Mouse (Mus musculus) c-Kit-negative CD71-positive TER-119-positive erythroid progenitor cells, embryonic 14.5 days (primary cell): ENCODE measurements around the gene Pla2g4a.
"Not testable (repeated sequence)": the region's sequence is repeated elsewhere in the genome, so short reads cannot be mapped to it uniquely, and the experiment has no call there.

Experiments used
- DNase-seq: peaks from one replicate; pipeline ENCODE4 v3.0.0-alpha.2; 2013; ENCODE audit warnings: low read depth, low spot score

The Pla2g4a gene

GRCm38 (mm10) chr1:149937825-149938224 is 23.3 kb downstream of the Pla2g4a start:
- no peak for DNase-seq

GRCm38 (mm10) chr1:149929140-149929539 is 31.9 kb downstream of the Pla2g4a start:
- DNase-seq: no peak

- DNase-seq: not testable (repeated sequence)
Observed at GRCm38 (mm10) chr1:149923737-149924136, 37.4 kb downstream of the Pla2g4a start.

- DNase-seq: no peak
Observed at GRCm38 (mm10) chr1:149922219-149922618, 38.9 kb downstream of the Pla2g4a start.

- no peak for DNase-seq
Observed at GRCm38 (mm10) chr1:149921325-149921724, 39.8 kb downstream of the Pla2g4a start.

GRCm38 (mm10) chr1:149919301-149919700 is 41.8 kb downstream of the Pla2g4a start:
- DNase-seq: no peak

GRCm38 (mm10) chr1:149912984-149913383 is 48.1 kb downstream of the Pla2g4a start:
- no peak for DNase-seq

GRCm38 (mm10) chr1:149911050-149911449 is 50.0 kb downstream of the Pla2g4a start:
- DNase-seq: no peak

- DNase-seq: no peak
Observed at GRCm38 (mm10) chr1:149898001-149898625, 63.0 kb downstream of the Pla2g4a start.

GRCm38 (mm10) chr1:149896590-149896989 is 64.5 kb downstream of the Pla2g4a start:
- no peak for DNase-seq

- no peak for DNase-seq
Observed at GRCm38 (mm10) chr1:149894940-149895339, 66.2 kb downstream of the Pla2g4a start.

- DNase-seq: no peak
Observed at GRCm38 (mm10) chr1:149893903-149894302, 67.2 kb downstream of the Pla2g4a start.

GRCm38 (mm10) chr1:149891057-149891456 is 70.0 kb downstream of the Pla2g4a start:
- no peak for DNase-seq

- no peak for DNase-seq
Observed at GRCm38 (mm10) chr1:149882419-149883025, 78.6 kb downstream of the Pla2g4a start.

GRCm38 (mm10) chr1:149878175-149878574 is 82.9 kb downstream of the Pla2g4a start:
- DNase-seq: no peak

GRCm38 (mm10) chr1:149876502-149876901 is 84.6 kb downstream of the Pla2g4a start:
- DNase-seq: no peak

GRCm38 (mm10) chr1:149871625-149872024 is 89.5 kb downstream of the Pla2g4a start:
- no peak for DNase-seq

- DNase-seq: no peak
Observed at GRCm38 (mm10) chr1:149867323-149867722, 93.8 kb downstream of the Pla2g4a start.

GRCm38 (mm10) chr1:149866202-149866601 is 94.9 kb downstream of the Pla2g4a start:
- DNase-seq: no peak

GRCm38 (mm10) chr1:149862801-149863200 is 98.3 kb downstream of the Pla2g4a start:
- no peak for DNase-seq

- DNase-seq: no peak
Observed at GRCm38 (mm10) chr1:149862181-149862580, 98.9 kb downstream of the Pla2g4a start.

- DNase-seq: no peak
Observed at GRCm38 (mm10) chr1:149861543-149861942, 99.5 kb downstream of the Pla2g4a start.

- no peak for DNase-seq
Observed at GRCm38 (mm10) chr1:149858734-149859133, 102.4 kb downstream of the Pla2g4a start.
